Mouse (Mus musculus) c-Kit-positive CD71-positive TER-119-positive erythroid progenitor cells, embryonic 14.5 days (primary cell): ENCODE measurements around the gene Ttbk1.
"Not testable (repeated sequence)": the region's sequence is repeated elsewhere in the genome, so short reads cannot be mapped to it uniquely, and the experiment has no call there.

Experiments
- DNase-seq: peaks from one replicate; pipeline ENCODE4 v3.0.0-alpha.2; 2013; ENCODE audit warnings: low spot score

The Ttbk1 gene

DNA sequence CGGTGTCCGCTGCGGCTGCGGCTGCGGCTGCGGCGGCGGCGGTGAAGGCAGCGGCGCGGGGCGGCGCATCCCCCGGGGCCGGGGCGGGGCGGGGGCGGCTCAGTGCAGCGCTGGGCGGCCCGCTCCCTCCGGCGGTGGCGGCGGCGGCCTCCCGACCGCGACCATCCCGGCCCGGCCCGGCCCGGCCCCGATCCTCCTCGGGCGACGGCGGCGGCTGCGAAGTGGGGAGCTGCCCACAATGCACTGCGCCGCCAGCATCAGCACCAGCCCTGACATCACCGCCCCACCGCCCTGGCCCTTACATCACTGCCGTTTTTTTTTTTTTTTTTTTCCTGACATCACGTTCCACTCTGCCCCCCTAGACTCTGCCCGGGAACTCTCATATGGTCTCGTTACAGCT, at the start of gene Ttbk1:
Gene Ttbk1, minus strand, starts transcription at position 245 of the 400 bp plus-strand sequence.
- DNase-seq = no peak

DNA sequence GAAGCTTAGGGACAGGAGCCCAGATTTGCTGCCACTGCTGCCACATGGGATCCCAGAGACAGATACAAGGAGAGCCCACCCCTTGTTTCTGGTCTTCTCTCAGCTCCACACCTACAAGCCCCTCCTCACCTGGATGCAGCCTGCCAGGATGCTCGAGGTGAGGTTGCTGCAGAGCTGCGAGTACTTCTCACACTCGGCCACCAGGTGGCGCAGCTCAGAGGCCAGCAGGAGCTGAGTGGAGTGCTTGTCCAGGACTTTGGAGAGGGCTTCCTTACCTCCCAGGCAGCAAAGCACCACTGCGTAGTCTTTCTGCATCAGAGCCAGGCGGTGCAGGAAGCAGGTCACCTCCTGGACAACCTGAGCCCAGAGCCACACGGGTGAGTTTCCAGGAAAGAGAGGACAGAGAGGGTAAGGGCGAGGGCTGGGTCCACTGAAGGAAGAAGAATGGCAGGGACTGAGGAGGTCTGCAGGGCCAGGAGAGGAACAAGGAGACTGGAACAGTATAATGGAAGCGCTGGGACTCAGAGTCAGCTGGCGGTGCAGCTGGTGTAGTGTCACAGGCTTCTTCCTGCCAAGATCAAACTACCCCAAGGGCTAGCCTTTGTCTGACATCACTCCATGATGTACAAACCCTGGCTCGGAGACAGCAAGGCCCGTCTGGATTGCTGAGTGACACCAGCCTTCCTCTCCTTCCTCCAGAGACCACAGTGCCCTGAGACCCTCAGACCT, 38.3 kb upstream of the Ttbk1 start:
- peak; percentile 63 for DNase-seq

DNA sequence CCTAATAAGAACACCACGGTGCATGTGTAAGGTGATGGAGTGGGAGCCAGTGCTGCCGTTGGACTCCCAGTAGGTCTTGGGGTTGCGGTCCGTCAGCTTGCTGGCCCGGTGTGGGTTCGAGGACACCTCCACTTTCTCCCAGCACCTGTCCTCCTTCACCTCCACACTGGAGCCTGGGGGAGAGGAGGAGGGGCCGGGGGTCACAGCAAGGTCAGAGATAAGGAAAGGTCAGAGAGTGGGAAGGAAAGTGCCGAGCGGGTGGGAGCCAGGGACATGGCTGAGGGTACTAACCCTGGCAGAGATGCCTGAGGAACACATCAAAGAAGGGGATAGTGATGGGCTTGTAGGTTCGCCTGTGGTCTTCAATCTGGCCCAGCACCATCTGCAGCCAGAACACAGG, 37.6 kb upstream of the Ttbk1 start:
- DNase-seq = no peak

DNA sequence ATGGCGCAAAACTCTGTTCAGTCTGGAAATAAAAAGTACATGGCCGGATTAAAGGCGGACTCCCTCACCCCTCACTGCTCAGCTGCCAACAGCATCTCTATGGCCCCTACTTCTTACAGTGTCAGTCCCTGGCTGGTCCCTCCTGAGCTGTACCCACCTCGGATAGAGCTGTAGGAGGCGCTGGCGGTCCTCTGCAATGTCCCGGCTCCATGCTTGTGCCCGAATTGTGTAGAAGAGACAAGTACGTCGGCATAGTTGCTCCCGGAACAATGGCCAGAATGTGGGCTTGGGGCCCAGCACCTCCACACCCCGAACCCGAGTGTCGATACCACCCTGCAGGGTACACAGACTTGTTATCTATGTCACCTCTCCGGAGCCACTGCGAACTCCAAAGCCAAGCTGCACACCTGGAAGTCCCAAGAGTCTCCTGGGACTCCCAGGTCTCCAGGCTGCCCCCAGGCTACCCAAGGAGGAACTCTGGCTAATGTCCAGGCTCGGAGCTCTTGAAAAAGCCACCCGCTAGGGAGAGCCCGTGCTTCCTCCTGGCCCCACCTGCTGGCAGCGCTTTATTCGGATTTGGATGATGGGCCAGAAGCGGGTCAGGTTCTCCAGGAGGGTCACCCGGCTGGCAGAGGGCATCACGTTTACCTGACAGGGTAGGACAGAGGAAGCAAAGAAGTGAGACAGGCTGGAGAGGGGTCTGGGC, 34.6 kb upstream of the Ttbk1 start:
- no peak for DNase-seq

DNA sequence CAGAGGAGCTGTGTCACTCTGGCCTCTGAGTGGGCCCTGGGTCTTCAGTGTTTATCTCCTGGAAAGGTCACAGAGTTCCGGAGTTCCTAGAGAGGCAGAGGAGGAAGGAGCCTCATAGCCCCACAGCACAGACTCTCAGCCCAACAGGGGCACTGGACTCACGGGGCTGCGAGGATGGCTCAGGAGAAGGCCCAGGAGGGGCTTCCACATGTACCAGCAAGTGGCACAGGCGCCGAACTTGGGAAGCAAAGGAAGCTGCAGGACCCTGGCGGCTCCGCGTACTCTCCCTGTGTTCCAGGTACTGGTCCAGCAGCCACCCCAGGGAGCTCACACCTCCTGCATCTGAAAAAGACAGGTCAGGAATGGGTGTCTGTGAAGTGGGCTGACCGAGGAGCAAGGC, 33.7 kb upstream of the Ttbk1 start:
- no peak for DNase-seq

DNA sequence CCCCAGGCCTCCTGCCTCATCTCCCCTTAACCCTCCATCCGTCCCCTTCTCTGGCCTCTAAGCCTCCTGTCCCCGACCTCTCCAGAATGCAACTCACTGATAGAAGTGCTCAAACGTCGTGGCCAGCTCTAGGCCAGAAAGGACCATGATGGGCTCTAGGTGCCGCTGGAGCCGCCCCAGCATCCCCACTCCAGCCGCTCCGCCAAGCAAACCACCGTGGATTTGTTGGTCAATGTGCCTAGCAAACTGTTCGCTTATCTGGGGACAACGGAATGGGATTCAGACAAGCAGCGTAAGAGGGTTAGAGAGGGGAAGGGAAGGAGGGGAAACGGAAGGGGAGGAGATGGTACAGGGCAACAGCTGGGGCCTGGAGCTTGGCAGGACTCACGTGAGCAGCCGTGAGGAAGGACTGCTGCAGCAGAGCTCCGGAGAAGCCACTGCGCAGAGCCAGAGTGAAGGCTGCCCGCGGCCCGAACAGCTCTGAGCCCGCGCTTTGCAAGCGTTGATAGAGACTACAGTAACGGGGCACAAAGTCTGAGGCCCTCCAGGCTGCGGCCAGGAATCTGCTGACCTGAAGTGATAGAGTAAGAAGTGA, 33.0 kb upstream of the Ttbk1 start:
- no peak for DNase-seq

DNA sequence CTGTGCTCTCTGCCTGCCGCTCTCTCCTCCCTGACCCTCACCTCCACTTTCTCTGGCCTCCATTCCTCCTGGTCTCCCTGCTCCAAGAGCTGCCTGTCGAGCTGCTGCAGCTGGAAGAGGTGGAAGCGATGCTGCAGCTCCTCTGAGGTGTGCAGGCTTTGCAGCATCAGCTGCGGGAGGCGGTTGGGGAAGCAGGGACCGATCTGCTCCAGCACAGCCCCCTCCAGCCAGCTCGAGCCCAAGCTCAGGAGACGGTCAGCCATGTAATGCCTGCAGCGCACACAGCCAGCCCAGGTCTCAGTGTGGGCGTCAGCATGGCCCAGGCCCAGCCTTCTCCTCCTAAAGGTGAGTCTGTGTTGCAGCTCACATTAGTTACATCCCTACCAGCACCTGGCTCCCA, 32.5 kb upstream of the Ttbk1 start:
- no peak for DNase-seq

DNA sequence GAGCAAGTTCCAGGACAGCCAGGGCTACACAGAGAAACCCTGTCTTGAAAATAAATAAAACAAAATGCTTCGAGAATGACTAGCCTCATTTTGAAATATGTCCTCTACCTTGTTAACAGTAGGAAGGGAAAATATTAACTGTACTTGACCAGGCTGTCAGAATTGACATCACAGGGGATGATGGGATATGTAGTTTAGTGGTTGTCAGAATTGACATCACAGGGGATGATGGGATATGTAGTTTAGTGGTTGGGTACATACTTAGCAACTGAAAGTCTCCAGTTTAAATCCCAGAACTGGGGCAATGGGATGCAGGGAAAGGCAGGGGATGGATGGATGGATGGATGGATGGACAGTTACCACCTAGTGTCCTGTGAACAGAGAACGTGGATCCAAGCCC, 25.9 kb upstream of the Ttbk1 start:
- no peak for DNase-seq

DNA sequence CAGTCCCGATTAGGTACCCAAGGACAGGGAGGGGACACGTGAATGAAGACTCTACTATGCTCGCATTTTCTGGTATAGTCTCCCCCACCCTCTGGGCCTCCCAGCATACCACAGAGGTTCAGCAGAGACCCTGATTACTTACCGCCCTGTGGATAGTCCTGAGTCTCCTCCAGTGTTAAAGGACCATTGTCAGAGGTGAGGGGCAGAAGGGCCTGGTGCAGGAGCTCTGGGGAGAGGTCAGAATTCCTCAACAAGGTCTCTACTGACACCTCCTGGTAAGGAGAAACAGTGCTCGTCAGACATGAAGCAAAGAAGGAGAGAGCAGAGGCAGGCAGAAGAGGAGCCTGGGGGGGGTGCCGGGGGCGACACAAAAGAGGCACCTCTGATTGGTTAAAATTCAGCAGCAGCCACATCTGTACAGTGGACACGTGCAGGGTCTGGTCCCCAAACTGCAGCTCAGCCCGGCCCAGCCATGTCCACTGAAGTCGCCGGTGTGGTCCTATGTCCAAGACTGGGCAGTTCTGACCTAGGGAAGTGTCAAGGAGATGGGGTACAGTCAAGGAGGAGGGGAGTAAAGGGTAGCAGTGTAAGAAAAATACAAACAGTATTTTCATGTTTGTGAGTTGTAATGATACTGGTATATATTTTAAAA, 23.7 kb upstream of the Ttbk1 start:
- no peak for DNase-seq

DNA sequence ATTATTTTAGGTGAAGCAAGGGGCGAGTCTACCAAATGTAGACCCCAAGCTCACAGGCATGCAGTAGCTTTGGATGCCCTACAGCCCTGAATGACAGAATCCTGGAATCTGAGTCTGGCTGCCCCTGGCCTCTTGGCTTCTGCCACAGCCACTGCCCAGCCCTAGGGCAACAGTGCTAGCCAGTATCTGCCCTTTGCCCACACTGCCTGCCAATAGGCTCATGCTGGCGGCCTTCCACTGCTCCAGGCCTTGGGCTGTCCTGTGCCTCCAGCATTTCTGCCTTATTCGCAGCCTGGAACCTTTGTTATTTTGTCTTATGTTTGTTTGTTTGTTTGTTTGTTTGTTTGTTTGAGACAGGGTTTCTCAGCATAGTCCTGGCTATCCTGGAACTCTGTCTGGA, 18.1 kb upstream of the Ttbk1 start:
- no peak for DNase-seq

DNA sequence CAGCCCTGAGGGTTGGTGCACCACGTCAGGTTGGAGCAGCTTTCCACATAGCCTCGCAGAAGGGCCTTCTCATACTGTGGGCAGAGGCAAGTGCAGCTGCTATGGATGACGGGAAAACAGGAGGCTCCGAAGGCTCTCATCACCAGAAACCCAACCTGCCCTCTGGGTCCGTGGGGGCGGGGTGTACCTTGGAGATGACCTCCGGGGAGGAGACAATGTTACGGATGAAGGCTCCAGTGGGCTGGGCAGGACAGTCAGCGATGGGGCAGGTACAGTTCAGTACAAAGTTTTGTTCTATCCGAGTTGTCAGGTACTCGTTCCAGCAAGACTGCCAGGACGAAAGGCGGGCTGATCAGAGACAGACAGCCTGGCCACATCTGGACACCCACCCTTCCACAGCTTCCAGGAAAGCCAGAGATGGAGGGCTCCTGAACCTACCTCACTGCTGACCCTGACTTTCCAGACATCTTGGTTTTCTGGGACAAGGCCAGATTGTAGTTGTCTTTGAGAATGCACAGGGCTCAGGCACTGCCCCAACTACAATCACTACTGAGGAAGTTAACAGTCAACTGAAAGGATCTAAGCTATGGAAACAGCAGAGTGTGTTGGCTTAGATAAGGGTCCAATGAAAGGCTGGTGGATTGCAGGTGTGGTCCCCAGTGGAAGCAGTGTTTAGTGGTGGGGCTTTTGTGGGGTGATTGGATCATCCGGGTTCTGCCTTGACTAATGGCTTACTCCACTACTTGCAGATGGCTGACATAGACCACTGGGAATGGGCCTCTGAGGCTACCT, 16.6 kb upstream of the Ttbk1 start:
- no peak for DNase-seq

DNA sequence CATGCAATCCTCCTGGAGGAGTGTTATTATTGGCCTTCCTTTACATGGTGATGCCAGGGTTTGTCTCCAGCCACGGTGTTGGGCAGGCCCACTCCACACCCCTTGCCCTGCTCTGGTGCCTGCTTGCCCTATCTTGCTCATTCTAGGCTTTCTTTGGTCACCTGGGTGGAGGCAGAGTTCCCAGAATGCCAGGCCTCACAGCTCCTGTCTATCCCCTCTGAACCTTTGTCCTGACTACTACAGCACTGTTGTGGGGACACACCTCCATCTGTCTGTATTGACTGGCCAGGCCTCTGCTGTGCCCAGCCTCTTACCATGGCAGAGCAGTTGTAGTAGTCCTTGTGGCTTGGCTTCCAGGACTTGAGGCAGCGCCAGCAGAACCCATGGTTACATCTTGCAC, 15.3 kb upstream of the Ttbk1 start:
- DNase-seq = no peak

DNA sequence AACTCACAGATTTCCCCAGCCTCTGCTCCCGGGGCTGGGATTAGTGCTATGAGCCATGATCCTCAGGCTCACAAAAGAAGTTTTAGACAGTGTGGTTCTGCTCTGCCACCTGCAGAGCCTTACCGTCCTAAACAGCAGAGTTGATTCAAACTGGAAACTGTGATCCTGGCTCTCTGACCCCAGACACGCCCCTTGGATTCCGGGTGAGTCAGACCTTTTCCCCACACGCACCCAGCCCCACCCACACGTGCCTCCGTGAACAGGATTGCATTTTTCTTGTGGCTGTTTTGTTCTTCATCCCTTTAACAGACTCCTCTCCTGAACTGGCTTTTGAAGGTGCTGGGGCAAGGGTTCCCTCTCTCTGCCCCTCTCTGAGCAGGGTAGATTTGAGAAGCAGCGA, 10.5 kb upstream of the Ttbk1 start:
- DNase-seq = peak; percentile 6

DNA sequence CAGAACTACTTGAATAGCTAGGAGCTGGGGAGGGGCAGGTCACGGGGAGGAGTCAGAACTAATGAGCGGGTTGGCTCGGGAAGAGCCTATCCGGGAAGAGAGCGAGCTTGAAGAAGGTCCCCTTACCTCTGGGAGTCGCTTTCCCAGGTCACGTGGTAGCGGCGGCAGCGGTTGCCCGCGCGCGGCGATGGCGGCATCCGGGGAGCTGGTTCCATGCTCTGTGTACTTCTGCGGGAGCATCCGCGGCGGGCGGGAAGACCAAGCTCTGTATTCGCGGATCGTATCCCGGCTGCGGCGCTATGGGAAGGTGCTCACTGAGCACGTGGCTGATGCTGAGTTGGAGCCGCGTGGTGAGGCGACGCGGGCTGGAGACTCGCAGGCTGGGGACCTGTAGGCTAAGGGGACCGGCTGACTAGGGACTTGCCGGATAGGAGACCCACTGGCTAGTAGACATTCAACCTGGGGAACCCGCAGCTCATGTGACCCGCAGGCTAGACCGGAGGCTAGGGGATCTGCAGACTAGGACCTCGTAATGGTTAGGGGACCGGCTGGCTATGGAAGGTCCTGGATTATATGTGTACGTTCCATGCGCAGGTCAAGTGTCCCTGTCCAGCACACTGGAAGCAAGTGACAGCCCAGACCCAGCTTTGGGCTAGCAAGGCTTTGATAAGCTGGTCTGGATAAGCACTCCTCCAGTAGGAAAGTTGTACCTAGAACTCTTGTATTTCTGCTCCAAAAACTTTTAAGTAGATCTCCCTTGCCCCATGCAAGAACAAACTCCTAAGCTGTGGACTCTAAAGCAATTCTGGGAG, 9.4 kb upstream of the Ttbk1 start, which contains the start of gene Dnph1:
Gene Dnph1, plus strand, starts transcription at position 89 of the 812 bp plus-strand sequence.
- DNase-seq = peak; percentile 84

DNA sequence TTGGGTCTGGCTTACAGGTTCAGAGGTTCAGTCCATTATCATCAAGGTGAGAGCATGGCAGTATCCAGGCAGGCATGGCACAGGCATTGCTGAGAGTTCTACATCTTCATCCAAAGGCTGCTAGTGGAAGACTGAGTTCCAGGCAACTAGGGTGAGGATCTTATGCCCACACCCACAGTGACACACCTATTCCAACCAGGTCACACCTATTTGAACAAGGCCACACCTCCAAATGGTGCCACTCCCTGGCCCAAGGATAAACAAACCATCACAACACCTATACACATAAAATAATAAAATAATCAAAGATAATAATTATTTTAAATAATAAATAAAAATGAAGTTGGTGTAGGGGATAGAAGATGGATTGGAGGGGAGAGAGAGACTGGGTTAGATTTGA, 8.6 kb upstream of the Ttbk1 start:
- DNase-seq = not testable (repeated sequence)

DNA sequence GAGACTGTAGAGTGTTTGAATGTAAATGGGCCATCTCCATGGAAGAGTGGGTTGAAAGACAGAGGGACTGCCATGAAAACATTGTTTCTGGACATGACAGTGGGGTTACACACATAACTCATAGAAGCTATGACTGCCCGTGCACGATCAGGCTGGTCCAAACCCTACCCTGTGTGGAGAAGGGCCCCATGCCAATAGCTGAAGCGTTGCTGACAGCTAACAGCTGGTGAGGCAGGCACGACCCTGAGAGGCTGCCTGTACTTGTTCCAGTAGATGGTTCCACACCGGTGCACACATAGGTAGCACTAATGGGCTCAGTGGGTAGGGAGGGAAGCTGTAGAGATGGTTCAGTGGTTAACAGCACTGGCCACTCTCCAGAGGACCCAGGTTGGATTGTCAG, 8.0 kb upstream of the Ttbk1 start:
- no peak for DNase-seq

DNA sequence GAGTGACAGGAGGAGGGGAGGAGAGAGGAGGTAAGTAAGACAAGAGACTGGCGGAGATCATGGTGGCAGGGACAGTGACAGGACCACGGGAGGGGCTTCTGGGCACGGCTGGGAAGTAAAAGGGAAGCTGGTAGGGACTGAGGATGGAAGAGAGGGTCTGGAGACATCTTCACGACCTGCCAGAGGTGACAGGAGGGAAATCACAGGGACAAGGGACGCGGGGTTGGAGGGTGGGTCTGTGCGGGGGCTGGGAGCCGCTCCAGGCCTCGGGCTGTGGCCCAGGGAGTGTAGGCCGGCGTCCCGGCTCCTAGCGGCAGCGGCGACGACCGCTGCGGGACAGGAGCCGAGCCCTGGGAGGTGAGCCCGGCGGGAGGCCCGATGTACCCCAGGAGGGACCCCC, 480 bp downstream of the Ttbk1 start:
- no peak for DNase-seq

DNA sequence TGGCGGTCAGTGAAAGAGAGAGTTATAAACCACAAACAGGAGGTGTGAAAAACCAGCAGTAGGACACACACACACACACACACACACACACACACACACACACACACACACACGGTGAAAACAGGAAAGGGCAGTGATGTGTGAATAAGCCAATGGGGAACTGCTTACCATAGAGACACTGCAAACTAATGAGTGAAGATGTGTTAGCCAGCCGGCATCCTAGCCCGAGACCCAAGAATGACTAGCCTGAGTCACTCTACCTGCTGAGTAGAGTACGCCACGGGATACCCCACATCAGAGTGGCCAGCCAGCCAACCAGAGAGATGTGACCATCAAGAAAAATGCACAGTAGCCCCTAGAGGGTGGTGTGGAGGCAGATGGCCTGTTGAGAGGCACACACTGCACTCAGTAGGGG, 3.0 kb downstream of the Ttbk1 start:
- no peak for DNase-seq

DNA sequence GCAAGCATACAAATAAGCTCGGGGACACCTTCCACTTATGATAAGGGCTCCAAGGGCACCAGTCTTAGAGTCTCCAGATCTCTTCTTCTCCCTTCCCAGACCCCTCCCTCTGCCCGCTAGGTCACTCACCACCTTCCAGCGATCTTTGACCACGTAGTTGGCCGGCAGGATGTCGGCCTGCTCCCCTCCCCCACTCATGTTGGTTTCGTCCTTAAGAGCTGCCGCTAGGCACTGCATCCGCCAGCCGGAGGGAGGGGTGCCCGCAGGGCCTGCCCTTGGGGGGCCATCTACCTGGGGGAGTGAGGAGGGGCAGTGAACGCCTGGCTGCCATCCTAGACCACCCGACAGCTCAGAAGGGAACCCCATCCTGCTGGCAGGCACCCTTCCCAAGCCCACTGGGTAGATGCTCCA, 3.4 kb downstream of the Ttbk1 start:
- DNase-seq = no peak

DNA sequence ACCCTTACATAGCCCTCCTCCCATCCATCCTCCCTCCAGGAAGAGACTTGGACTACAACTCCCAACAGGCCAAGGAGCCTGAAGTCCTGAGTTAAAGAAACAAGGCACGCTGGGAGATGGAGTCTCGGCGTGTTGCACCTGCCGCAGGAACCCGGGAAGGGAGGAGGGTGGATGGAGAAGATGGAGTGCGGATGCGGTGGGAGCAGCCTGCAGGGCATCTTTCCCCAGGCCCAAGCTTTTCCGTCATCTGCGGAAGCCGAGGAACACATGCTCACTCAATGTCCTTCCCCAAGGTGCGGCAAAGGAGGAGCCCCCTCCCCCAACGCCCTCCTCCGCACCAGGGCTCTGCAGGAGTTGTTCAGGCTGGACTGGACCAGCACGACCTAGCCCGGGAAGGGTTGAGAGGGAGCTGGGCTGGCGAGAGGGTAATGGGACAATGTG, 3.9 kb downstream of the Ttbk1 start:
- no peak for DNase-seq

DNA sequence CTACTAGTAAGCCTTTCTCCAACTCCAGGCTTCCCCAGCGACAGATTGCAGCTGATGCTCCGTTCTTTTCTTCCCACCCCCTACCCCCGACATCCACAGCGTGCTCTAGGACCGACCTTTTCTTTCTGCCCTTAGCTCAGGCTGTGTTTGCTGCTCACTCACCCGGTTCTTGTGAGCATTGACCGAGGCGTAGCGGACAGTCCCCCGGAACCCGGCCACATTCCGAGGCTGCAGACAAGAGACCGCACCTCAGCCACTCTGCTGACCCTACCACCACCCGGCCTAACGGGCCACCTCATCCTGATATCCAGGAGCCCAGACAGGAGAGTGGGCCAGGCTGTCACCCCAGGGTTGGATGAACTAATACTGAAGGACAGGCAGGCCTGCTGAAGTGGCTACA, 10.2 kb downstream of the Ttbk1 start:
- no peak for DNase-seq
